Mouse (Mus musculus): ENCODE results near the gene Arhgdig.
"Not testable (repeated sequence)": the region's sequence is repeated elsewhere in the genome, so short reads cannot be mapped to it uniquely, and the experiment has no call there.

The Arhgdig gene

GRCm38 (mm10) chr17:26203321-26203811 lies 4.2 kb downstream of the Arhgdig start:
- DNase-seq, result peak; percentile 35

GRCm38 (mm10) chr17:26202737-26203136 lies 4.8 kb downstream of the Arhgdig start, which contains the start of gene Rgs11:
Gene Rgs11, plus strand, starts transcription at chr17:26202951.
- DNase-seq, result peak; percentile 71

GRCm38 (mm10) chr17:26201998-26202397 lies 5.6 kb downstream of the Arhgdig start:
- no peak for DNase-seq

GRCm38 (mm10) chr17:26200831-26201705 lies 6.5 kb downstream of the Arhgdig start:
- DNase-seq, result peak; percentile 25

- no peak for DNase-seq
Observed at GRCm38 (mm10) chr17:26198892-26199291, 8.7 kb downstream of the Arhgdig start, which contains the start of gene Pdia2. Gene Pdia2, minus strand, starts transcription at chr17:26199087.

GRCm38 (mm10) chr17:26192481-26193190 lies 14.9 kb downstream of the Arhgdig start:
- DNase-seq, result no peak

GRCm38 (mm10) chr17:26191486-26191885 lies 16.1 kb downstream of the Arhgdig start:
- not testable (repeated sequence) for DNase-seq

GRCm38 (mm10) chr17:26188091-26188805 lies 19.3 kb downstream of the Arhgdig start:
- no peak for DNase-seq

GRCm38 (mm10) chr17:26187592-26187991 lies 20.0 kb downstream of the Arhgdig start:
- DNase-seq, result no peak

GRCm38 (mm10) chr17:26181179-26181578 lies 26.4 kb downstream of the Arhgdig start:
- DNase-seq, result no peak

- DNase-seq, result no peak
Observed at GRCm38 (mm10) chr17:26178611-26179010, 29.0 kb downstream of the Arhgdig start.

- not testable (repeated sequence) for DNase-seq
Observed at GRCm38 (mm10) chr17:26175248-26175647, 32.3 kb downstream of the Arhgdig start.

GRCm38 (mm10) chr17:26168039-26168438 lies 39.5 kb downstream of the Arhgdig start:
- DNase-seq, result no peak

- peak; percentile 19 for DNase-seq
Observed at GRCm38 (mm10) chr17:26162736-26163135, 44.9 kb downstream of the Arhgdig start.

GRCm38 (mm10) chr17:26151886-26152630 lies 55.5 kb downstream of the Arhgdig start:
- DNase-seq, result no peak

All from lung, postnatal 10 days (tissue).